Mouse (Mus musculus) cortical plate, adult 2 months (tissue): Measurements from ENCODE around the gene Gm12185.
"Not testable (repeated sequence)": the region's sequence is repeated elsewhere in the genome, so short reads cannot be mapped to it uniquely, and the experiment has no call there.

Experiments used
- CTCF ChIP-seq: fragments of 200-500 bp; IDR thresholded peaks from 2 replicates; pipeline ENCODE4 v1.5.1; 2011; ENCODE audit warnings: mild to moderate bottlenecking, control low read depth, low read length; ENCODE audit not compliant: insufficient read depth; ENCODE audit errors: extremely low read depth
- POLR2A ChIP-seq: fragments of 200-500 bp; IDR thresholded peaks from 2 replicates; pipeline ENCODE4 v1.6.1; 2011; ENCODE audit warnings: mild to moderate bottlenecking, low read length, control low read depth; ENCODE audit not compliant: insufficient read depth; ENCODE audit errors: extremely low read depth

GRCm38 (mm10) chr11:48875343-48875837 is 116.6 kb downstream of the Gm12185 start:
- TF ChIP-seq POLR2A, CTCF: not testable (repeated sequence)
